Mouse (Mus musculus) natural killer cell, adult 2 months (primary cell): ENCODE measurements around the gene Npm1.

Source experiments
- DNase-seq, 2 experiments: peaks; one replicate each; pipeline ENCODE4 v3.0.0; 2022; ENCODE audit warnings: low spot score in 2 of 2

Npm1 gene

GRCm38 (mm10) chr11:33146143-33146497, 16.9 kb downstream of the Npm1 start:
- DNase-seq = no peak

- no peak for DNase-seq
Measured at GRCm38 (mm10) chr11:33145201-33146142, 17.5 kb downstream of the Npm1 start.

- DNase-seq = no peak
Measured at GRCm38 (mm10) chr11:33143906-33144305, 19.1 kb downstream of the Npm1 start.

- no peak for DNase-seq
Measured at GRCm38 (mm10) chr11:33142801-33143200, 20.2 kb downstream of the Npm1 start.

GRCm38 (mm10) chr11:33140111-33140460, 22.9 kb downstream of the Npm1 start:
- no peak for DNase-seq

- no peak for DNase-seq
Measured at GRCm38 (mm10) chr11:33139458-33140110, 23.4 kb downstream of the Npm1 start.

GRCm38 (mm10) chr11:33138686-33139085, 24.3 kb downstream of the Npm1 start:
- DNase-seq = no peak

GRCm38 (mm10) chr11:33134391-33134986, 28.5 kb downstream of the Npm1 start:
- DNase-seq = no peak

- no peak for DNase-seq
Measured at GRCm38 (mm10) chr11:33132619-33133338, 30.2 kb downstream of the Npm1 start.

- no peak for DNase-seq
Measured at GRCm38 (mm10) chr11:33127058-33127457, 35.9 kb downstream of the Npm1 start.

- no peak for DNase-seq
Measured at GRCm38 (mm10) chr11:33122575-33123268, 40.3 kb downstream of the Npm1 start.

GRCm38 (mm10) chr11:33119556-33119955, 43.5 kb downstream of the Npm1 start:
- no peak for DNase-seq

- DNase-seq = no peak
Measured at GRCm38 (mm10) chr11:33119116-33119515, 43.9 kb downstream of the Npm1 start.

- no peak for DNase-seq
Measured at GRCm38 (mm10) chr11:33118480-33118879, 44.5 kb downstream of the Npm1 start.

GRCm38 (mm10) chr11:33115796-33116195, 47.2 kb downstream of the Npm1 start:
- no peak for DNase-seq

GRCm38 (mm10) chr11:33112407-33112806, 50.6 kb downstream of the Npm1 start:
- DNase-seq = no peak

- DNase-seq = no peak
Measured at GRCm38 (mm10) chr11:33110111-33110510, 52.9 kb downstream of the Npm1 start.

GRCm38 (mm10) chr11:33107540-33107939, 55.5 kb downstream of the Npm1 start:
- no peak for DNase-seq

GRCm38 (mm10) chr11:33104911-33105316, 58.1 kb downstream of the Npm1 start:
- no peak for DNase-seq

GRCm38 (mm10) chr11:33103291-33103943, 59.6 kb downstream of the Npm1 start:
- DNase-seq = no peak
